Mouse (Mus musculus): ENCODE measurements around the gene Cyp2c23.

DNA sequence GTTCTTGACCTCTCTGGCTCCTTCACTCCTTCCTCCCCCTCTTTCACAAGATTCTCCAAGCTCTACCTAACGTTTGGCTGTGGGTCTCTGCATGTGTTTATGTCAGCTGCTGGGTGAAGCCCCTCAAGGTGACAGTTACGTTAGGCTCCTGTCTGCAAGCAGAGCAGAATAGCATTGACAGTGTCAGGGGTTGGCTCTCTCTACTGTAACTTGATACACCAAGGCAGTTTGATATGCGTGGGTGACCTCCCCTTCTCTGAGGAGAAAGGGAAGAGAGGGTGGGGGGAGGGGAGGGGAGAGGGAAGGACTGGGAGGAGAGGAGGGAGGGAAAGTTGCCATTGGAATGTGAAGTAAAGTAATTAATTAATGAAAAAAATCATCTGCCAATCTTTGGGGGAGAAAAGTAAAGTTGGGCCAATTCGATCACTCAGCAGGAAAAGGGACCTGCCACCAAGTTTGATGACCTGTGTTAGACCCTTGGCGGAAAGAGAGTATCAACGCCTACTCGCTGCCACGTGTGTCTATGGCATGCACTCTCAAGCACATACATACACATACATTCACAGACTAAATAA is 2.0 kb downstream of the Cyp2c23 start:
- TF ChIP-seq CTCF (conservative IDR thresholded peaks at IDR 0.05; ENCODE audit: low read length) = no peak
- no peak for TF ChIP-seq NANOG (IDR thresholded peaks at IDR 0.05; ENCODE audit: borderline replicate concordance, low read length)

All from E14TG2a.4 (cell line).